Mouse (Mus musculus) megakaryocyte-erythroid progenitor cell, adult 5-6 weeks (primary cell): ENCODE results near the gene Acap1. TPM values are rescaled to one million over a fixed set of nuclear protein-coding genes. Genes with fewer than 3 reads are reported as not detected.

ENCODE experiments used
- ATAC-seq: replicated peaks from 2 replicates; pipeline ENCODE4 v1.8.0; 2016; ENCODE audit warnings: mild to moderate bottlenecking, inconsistent platforms; ENCODE audit not compliant: severe bottlenecking, poor library complexity, low FRiP score, low TSS enrichment
- total RNA-seq, 2 experiments: library from RNA; stranded (forward) in 1 of 2; stranded (reverse) in 1 of 2; fragments of 200-1000, 215-1000 nt in 1 of 2; fragments of >200 nt in 1 of 2; fragmentation: Nextera tagmentation in 1 of 2; gene quantifications; 2 replicates each; pipeline ENCODE4 v1.2.3; 2014 to 2017

Acap1 gene
- total RNA-seq, 2 experiments from 2014 or later, result 40.3 to 52.7 TPM

DNA sequence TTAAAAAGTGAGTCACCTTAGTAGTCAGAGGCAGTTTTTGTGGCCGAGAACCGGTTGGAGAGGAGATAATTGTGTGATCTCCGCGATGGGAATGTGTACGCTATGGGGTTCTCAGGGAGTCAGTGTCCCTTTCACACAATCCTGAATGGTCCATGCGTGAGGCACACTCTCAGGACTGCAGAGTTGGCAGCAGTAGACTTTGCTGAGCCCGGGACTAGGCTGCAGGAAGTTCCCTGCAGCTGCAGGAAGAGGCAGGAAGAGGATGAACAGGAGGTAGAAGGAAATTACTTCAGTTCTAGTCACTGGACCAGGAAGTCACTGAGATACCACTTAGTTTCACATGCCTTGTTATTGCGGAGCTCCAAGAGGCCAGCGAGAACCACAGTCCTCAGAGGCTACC lies 46.2 kb downstream of the Acap1 start:
- no peak for ATAC-seq

DNA sequence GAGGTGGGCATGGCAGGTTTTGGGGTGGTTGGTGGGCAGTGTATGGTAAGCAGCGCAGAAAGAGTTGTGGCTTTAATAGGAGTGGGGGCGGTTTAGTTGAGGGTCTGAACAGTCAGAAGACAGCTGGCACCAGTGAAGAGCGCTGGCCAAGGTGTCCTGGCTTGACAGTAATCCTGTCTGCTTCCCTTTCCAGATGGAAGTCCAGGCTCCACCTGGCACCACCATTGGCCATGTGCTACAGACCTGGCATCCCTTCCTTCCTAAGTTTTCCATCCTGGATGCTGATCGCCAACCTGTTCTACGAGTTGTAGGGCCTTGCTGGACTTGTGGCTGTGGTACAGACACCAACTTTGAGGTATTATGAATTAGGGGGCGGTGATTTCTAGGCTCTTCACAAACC lies 47.3 kb downstream of the Acap1 start:
- ATAC-seq, result no peak

DNA sequence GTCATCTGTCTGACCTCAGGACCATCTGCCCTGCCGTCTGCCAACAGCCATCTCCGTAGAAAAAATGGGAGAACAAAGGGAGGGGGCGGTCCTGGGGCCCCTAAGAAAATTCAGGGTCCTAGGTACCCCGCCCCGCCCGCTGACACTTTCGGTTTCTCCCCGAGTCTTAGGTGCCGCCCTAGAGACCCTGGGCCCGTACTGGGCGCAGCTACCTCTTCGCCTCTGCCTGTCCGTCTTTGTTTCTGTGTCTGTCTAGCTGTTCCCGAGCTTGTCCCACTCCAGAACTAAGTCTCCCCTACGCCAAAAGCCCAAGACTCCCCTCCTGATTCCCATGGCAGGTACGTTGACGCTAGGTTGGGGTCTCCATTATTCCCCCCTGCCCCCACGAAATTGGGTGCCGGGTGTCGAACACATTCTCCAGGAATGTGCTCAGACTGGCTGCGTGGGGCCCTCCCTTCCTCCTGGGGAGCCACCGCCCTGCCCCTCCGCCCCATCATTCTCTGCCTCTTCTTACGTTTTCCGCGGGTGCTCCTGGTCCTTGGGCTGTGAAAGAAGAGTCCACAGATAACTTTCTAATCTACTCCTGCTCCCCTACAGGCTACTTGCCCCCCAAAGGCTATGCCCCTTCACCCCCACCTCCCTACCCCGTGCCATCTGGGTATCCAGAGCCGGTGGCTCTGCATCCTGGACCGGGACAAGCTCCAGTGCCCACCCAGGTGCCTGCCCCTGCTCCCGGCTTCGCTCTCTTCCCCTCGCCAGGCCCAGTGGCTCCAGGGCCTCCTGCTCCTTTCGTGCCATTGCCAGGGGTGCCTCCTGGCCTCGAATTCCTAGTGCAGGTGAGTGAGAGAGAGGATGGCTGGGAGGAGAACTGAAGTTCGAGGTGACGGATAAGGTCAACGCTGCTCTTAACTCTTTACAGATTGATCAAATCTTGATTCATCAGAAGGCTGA lies 48.3 kb downstream of the Acap1 start:
- peak; percentile 26; the same call in 1 of the 2 replicates for ATAC-seq

DNA sequence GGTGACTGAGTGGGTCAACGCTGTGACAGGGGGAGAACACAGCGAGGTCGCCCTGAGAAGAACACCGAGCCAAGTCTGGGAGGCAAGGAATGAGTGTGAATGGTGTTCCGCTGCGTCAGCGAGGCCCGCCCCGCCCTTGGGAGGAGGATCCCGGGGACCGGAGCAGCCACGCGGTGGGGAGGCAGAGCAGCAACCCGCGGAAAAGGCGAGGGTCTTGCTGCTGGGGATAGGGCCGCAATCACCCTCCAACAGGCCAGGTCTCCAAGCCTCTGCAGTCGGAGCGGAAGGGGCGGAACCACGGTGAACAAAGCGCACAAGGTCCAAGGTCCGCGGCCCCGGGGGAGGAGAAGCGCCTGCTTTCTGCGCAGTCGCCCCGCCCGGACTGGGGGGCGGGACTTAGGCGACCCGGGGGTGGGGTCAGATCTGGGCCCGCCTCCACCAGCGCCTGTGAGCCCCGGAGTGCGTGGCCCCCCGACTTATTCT lies 49.1 kb downstream of the Acap1 start, which contains the start of gene Plscr3:
Gene Plscr3 (plus strand): TSS at position 179 of the 483 bp plus-strand sequence.
- peak; percentile 84 for ATAC-seq

DNA sequence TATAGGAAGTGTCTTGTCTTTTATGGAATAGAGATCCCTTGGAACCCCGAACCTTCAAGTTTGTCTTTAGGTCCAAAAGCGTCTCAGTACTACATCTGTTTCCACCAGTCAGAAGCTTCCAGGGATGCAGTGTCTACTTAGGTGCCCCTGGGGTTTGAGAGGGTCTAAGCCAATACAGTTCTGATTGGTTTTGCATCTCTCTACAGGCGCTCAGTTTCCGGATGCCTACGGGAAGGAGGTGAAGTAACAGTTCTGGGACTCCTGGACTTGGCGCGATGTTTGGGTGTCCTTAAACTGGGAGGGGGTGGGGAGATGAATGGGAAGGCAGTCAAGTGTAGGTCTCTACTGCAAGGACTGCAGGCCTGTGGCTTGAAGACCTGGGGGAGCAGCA lies 56.6 kb downstream of the Acap1 start:
- no peak for ATAC-seq

DNA sequence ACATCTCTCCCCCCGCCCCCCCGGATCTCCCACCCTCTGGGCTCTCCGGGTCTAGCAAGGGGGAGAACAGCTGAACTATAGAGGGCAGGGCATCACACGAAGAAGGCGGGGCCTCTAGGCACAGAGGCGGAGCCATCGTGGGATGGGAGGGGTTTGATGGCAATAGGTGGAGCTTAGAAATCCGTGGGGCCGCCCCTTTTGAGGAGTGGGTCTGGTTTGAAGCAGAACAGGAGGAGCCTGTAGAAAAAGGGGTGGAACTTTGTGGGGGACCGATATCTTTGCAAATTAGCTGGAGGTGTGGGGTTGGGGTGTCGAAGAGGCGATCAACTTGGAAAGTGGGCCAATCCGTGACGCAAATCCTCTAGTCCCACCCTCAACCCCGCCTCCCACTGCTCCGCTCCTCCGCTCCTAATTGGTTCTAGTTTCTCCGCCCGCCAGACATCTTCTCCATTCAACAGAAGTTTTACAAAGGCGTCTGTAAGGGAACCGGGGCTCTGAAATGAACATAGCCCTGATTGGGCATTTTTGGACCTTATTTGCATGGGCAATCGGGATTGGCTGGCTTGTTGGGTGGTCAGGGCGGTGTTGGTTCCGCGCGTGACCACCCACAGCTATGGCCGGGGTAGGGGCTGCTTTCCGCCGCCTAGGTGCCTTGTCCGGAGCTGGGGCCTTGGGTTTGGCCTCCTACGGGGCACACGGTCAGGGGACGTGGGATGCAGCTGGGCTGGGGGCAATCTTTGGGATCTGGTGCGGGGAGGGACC lies 57.2 kb downstream of the Acap1 start, which contains the start of gene Tmem256:
Gene Tmem256 (plus strand): TSS at position 563 of the 762 bp plus-strand sequence.
- ATAC-seq, result peak; percentile 91

DNA sequence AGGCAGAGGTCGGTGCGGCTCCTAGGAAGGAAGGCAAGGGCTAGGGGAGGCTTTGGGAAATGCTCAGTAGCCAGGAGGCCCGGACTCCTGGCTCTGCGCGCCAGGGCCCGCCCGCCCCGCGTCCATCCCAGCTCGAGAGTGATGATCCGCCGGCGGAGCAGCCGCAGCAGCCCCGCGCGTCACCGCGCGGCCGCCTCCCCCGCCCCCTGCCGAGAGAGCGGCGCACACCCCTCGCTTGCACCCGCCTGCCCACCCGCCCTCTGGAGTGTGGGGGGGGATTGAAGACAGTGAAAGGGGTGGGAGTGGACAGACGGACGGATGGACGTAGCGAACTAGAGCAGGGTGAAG lies 57.8 kb downstream of the Acap1 start, which contains the start of gene Nlgn2:
Gene Nlgn2 (minus strand): TSS at position 181 of the 348 bp plus-strand sequence.
- no peak for ATAC-seq

DNA sequence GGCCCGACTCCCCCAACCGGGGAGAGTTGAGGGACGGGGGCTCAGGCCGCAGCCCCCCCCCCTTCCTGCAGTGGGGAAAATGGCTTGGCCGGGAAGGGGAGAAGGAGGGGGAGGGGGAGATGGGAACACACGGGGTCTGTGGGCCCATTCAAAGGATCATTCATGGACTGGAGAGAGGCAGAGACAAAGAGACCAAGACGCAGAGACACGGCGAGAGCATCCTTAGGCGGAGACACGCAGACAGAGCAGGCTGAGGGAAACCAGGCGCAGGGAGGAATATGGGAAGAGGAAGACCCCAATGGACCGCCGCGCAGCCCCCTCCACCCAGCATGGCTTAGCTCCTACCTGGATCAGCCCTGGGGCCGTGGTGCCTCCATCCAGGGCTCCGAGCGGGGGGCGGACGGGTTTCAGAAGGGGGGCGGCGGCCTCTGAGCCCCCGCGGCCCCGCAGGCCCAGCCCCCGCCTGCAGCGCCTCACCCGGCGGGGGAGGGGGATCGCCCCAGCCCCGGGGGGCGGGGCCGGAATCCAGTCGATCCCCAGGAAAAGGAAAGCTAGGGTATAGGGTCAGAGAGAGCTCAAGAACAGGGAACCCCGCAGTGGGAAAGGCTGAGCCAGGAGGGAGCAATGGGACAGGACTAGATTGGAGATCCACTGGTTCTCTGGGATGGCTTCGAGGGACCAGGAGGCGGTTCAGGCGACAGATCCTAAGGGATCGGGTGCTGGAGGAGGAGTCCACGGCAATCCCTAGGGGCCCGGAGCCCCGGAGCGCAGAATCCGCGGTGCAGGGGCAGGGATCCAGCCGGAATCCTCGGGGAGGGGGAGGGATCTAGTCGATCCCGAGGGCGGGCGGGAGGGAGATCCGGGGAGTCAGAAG lies 58.4 kb downstream of the Acap1 start:
- no peak for ATAC-seq

DNA sequence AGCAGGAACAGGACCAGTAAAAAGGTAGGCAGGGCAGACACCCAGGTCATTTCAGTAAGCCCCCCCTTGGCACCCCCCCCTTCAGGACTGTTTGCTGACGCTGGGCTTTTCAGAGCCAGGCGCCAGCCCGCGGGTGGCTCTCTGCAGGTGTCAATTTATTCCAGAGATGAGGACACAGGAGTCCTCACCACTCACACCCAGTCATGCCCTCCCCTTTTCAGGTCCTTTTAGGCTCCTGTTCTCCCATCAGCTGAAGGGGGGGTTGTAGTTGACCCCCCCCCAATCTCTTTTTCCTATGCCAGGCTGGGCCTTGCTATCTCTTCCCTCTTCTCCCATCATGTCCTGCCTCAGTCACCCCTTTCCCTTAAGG lies 59.4 kb downstream of the Acap1 start:
- ATAC-seq, result no peak

DNA sequence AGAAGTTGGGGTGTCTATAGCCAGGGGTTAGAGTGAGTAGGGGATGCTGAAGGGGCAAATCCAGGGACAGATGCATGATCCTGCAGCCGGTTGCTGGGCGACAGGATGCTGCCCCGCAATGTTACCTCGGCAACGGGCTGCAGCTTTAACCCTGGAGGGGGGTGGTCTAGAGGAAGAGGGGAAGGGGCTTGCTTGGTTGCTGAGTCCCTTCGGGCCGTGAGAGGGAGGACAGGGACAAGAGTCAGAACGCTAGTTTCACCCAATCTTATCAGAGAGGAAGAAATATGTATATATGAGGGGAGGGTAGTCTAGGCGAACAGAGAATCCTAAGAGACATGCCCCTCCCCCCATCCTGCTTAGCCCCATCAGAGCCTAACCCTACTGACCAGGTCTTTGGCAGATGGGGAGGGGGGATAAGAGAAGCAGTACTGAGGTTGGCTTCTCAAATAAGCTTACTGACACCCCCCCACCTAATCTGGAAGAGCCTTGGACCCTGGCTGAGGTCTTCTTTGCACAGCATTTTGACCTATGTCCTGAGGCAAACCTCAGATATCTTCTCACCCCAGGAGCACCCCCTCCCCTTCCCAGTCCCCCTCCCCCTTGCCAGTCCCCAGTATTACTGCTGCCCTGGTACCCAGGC lies 59.9 kb downstream of the Acap1 start:
- no peak for ATAC-seq

DNA sequence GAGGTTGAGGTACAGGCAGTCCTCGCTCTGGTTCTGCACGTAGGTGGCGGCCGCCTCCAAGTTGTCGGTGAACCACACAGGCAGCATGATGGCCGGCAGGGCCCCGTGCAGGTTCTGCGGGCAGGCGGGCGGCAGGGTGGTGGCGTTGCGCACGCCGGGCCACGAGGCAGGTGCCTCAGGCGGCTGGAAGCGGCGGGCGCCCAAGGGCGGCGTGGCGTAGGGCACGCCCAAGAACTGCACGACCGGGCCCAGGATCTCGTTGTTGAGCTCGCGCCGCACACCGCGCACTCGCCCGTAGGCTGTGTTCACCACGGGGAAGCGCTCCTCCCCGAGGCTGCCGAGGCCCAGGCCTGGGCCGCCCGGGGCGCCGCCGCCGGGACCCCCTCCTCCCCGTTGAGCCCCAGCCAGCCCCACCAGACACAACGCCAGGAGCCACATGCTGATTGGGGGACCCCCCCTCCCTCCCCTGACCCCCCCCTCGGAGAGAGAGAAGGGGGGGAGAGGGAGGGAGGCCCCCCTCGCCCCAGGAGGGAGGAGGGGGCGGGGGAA lies 61.3 kb downstream of the Acap1 start:
- peak; percentile 39 for ATAC-seq

DNA sequence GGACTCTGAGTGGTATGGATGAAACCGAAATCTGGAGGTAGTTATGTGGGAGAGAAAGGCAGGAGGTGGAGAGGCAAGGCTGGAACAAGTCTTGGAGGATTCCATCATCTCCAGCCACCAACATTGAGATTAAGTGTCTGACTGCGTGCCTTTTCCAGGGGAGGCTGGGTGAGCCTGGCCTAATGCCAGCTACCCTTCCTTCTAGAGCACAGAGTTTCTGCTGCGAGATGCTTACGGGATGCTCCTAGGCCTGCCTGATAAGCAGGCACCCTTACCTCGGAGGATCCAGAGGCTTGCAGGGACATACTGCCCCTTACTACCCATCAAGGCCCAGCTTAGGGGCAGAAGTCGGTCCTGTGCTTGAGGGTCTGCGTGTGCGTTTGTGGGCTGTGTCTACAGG lies 61.8 kb downstream of the Acap1 start:
- ATAC-seq, result 0 out of 2 replicates have a peak, but pooled peaks have one; percentile 16

Other genes with a start within 250 kb of the Acap1 start
Only the 30 nearest of the 40 such genes appear.
- gene Polr2a, start 136.9 kb downstream of the Acap1 start, total RNA-seq (2014; fragmentation: Nextera tagmentation), result 106 TPM in 2 replicates
- gene Polr2a, start 136.9 kb downstream of the Acap1 start, total RNA-seq (2017), result 11.9 and 26.6 TPM in 2 replicates
- gene Slc35g3, start 133.6 kb downstream of the Acap1 start, total RNA-seq (2014; fragmentation: Nextera tagmentation), result not detected in 2 replicates
- not detected in 2 replicates for gene Slc35g3, start 133.6 kb downstream of the Acap1 start, total RNA-seq (2017)
- gene Zbtb4, start 129.6 kb downstream of the Acap1 start, total RNA-seq (2014; fragmentation: Nextera tagmentation), result 2.8 and 4.0 TPM in 2 replicates
- gene Zbtb4, start 129.6 kb downstream of the Acap1 start, total RNA-seq (2017), result 1.1 and 2.1 TPM in 2 replicates
- 2.3 TPM in 1 of 2 replicates, not detected in the other for gene Chrnb1, start 99.6 kb downstream of the Acap1 start, total RNA-seq (2014; fragmentation: Nextera tagmentation)
- gene Chrnb1, start 99.6 kb downstream of the Acap1 start, total RNA-seq (2017), result 0.28 and 1.9 TPM in 2 replicates
- 0.57 and 0.63 TPM in 2 replicates for gene Fgf11, start 93.7 kb downstream of the Acap1 start, total RNA-seq (2014; fragmentation: Nextera tagmentation)
- gene Fgf11, start 93.7 kb downstream of the Acap1 start, total RNA-seq (2017), result 2.3 TPM in 1 of 2 replicates, not detected in the other
- not detected in 2 replicates for gene Tmem102, start 89.9 kb downstream of the Acap1 start, total RNA-seq (2014; fragmentation: Nextera tagmentation)
- not detected in 2 replicates for gene Tmem102, start 89.9 kb downstream of the Acap1 start, total RNA-seq (2017)
- gene Gm39566, start 80.2 kb downstream of the Acap1 start, total RNA-seq (2014; fragmentation: Nextera tagmentation), result not detected in 2 replicates
- not detected in 2 replicates for gene Gm39566, start 80.2 kb downstream of the Acap1 start, total RNA-seq (2017)
- not detected in 2 replicates for gene Spem2, start 77.1 kb downstream of the Acap1 start, total RNA-seq (2014; fragmentation: Nextera tagmentation)
- not detected in 2 replicates for gene Spem2, start 77.1 kb downstream of the Acap1 start, total RNA-seq (2017)
- gene Spem1, start 73.4 kb downstream of the Acap1 start, total RNA-seq (2014; fragmentation: Nextera tagmentation), result not detected in 2 replicates
- not detected in 2 replicates for gene Spem1, start 73.4 kb downstream of the Acap1 start, total RNA-seq (2017)
- gene Nlgn2, start 57.8 kb downstream of the Acap1 start, total RNA-seq (2014; fragmentation: Nextera tagmentation), result 7.9 and 8.3 TPM in 2 replicates
- gene Nlgn2, start 57.8 kb downstream of the Acap1 start, total RNA-seq (2017), result 2.9 and 3.8 TPM in 2 replicates
- 166 and 210 TPM in 2 replicates for gene Tmem256, start 57.0 kb downstream of the Acap1 start, total RNA-seq (2014; fragmentation: Nextera tagmentation)
- 64.8 and 66.7 TPM in 2 replicates for gene Tmem256, start 57.0 kb downstream of the Acap1 start, total RNA-seq (2017)
- gene Plscr3, start 49.2 kb downstream of the Acap1 start, total RNA-seq (2014; fragmentation: Nextera tagmentation), result 54.7 and 61.3 TPM in 2 replicates
- 14.5 and 14.8 TPM in 2 replicates for gene Plscr3, start 49.2 kb downstream of the Acap1 start, total RNA-seq (2017)
- 0.48 TPM in 1 of 2 replicates, not detected in the other for gene Tnk1, start 36.8 kb downstream of the Acap1 start, total RNA-seq (2014; fragmentation: Nextera tagmentation)
- gene Tnk1, start 36.8 kb downstream of the Acap1 start, total RNA-seq (2017), result 0.34 TPM in 1 of 2 replicates, not detected in the other
- gene Tmem95, start 17.5 kb downstream of the Acap1 start, total RNA-seq (2014; fragmentation: Nextera tagmentation), result not detected in 2 replicates
- gene Tmem95, start 17.5 kb downstream of the Acap1 start, total RNA-seq (2017), result not detected in 2 replicates
- gene Kctd11, start 14.1 kb downstream of the Acap1 start, total RNA-seq (2014; fragmentation: Nextera tagmentation), result 0.54 and 0.79 TPM in 2 replicates
- 1.3 TPM in 1 of 2 replicates, not detected in the other for gene Kctd11, start 14.1 kb downstream of the Acap1 start, total RNA-seq (2017)
- gene 2810408A11Rik, start 5.4 kb upstream of the Acap1 start, total RNA-seq (2014; fragmentation: Nextera tagmentation), result 2.4 and 4.0 TPM in 2 replicates
- 3.4 and 4.1 TPM in 2 replicates for gene 2810408A11Rik, start 5.4 kb upstream of the Acap1 start, total RNA-seq (2017)
- 31.7 and 51.2 TPM in 2 replicates for gene Neurl4, start 5.5 kb upstream of the Acap1 start, total RNA-seq (2014; fragmentation: Nextera tagmentation)
- gene Neurl4, start 5.5 kb upstream of the Acap1 start, total RNA-seq (2017), result 27.9 and 64.3 TPM in 2 replicates
- gene Gps2, start 18.3 kb upstream of the Acap1 start, total RNA-seq (2014; fragmentation: Nextera tagmentation), result 155 and 190 TPM in 2 replicates
- 53.7 and 106 TPM in 2 replicates for gene Gps2, start 18.3 kb upstream of the Acap1 start, total RNA-seq (2017)
- gene Eif5a, start 26.4 kb upstream of the Acap1 start, total RNA-seq (2014; fragmentation: Nextera tagmentation), result 1,285 and 1,514 TPM in 2 replicates
- 1,032 and 1,474 TPM in 2 replicates for gene Eif5a, start 26.4 kb upstream of the Acap1 start, total RNA-seq (2017)
- gene Ybx2, start 40.3 kb upstream of the Acap1 start, total RNA-seq (2014; fragmentation: Nextera tagmentation), result 2.2 TPM in 1 of 2 replicates, not detected in the other
- not detected in 2 replicates for gene Ybx2, start 40.3 kb upstream of the Acap1 start, total RNA-seq (2017)
- gene Slc2a4, start 52.6 kb upstream of the Acap1 start, total RNA-seq (2014; fragmentation: Nextera tagmentation), result 0.15 and 5.2 TPM in 2 replicates
- gene Slc2a4, start 52.6 kb upstream of the Acap1 start, total RNA-seq (2017), result 0.19 and 0.88 TPM in 2 replicates
- gene Cldn7, start 69.2 kb upstream of the Acap1 start, total RNA-seq (2014; fragmentation: Nextera tagmentation), result not detected in 2 replicates
- not detected in 2 replicates for gene Cldn7, start 69.2 kb upstream of the Acap1 start, total RNA-seq (2017)
- 181 and 216 TPM in 2 replicates for gene Ctdnep1, start 85.6 kb upstream of the Acap1 start, total RNA-seq (2014; fragmentation: Nextera tagmentation)
- gene Ctdnep1, start 85.6 kb upstream of the Acap1 start, total RNA-seq (2017), result 9.8 and 38.6 TPM in 2 replicates
- 81.7 and 104 TPM in 2 replicates for gene Elp5, start 87.0 kb upstream of the Acap1 start, total RNA-seq (2014; fragmentation: Nextera tagmentation)
- gene Elp5, start 87.0 kb upstream of the Acap1 start, total RNA-seq (2017), result 66.4 and 82.7 TPM in 2 replicates
- 267 and 278 TPM in 2 replicates for gene Gabarap, start 95.6 kb upstream of the Acap1 start, total RNA-seq (2014; fragmentation: Nextera tagmentation)
- 222 and 223 TPM in 2 replicates for gene Gabarap, start 95.6 kb upstream of the Acap1 start, total RNA-seq (2017)
- 49.1 and 53.9 TPM in 2 replicates for gene Phf23, start 100.2 kb upstream of the Acap1 start, total RNA-seq (2014; fragmentation: Nextera tagmentation)
- 46.2 and 53.7 TPM in 2 replicates for gene Phf23, start 100.2 kb upstream of the Acap1 start, total RNA-seq (2017)
- 20.3 and 30.0 TPM in 2 replicates for gene Dvl2, start 105.1 kb upstream of the Acap1 start, total RNA-seq (2014; fragmentation: Nextera tagmentation)
- 15.8 and 20.8 TPM in 2 replicates for gene Dvl2, start 105.1 kb upstream of the Acap1 start, total RNA-seq (2017)
- gene Acadvl, start 119.9 kb upstream of the Acap1 start, total RNA-seq (2014; fragmentation: Nextera tagmentation), result 50.8 and 85.0 TPM in 2 replicates
- gene Acadvl, start 119.9 kb upstream of the Acap1 start, total RNA-seq (2017), result 58.1 and 70.7 TPM in 2 replicates
- 2.1 and 3.0 TPM in 2 replicates for gene Dlg4, start 121.4 kb upstream of the Acap1 start, total RNA-seq (2014; fragmentation: Nextera tagmentation)
- gene Dlg4, start 121.4 kb upstream of the Acap1 start, total RNA-seq (2017), result 0.23 and 0.76 TPM in 2 replicates
- not detected in 2 replicates for gene Asgr1, start 158.5 kb upstream of the Acap1 start, total RNA-seq (2014; fragmentation: Nextera tagmentation)
- gene Asgr1, start 158.5 kb upstream of the Acap1 start, total RNA-seq (2017), result not detected in 2 replicates